Mouse (Mus musculus): ENCODE measurements around the gene Olfr1100. TPM values are rescaled to one million over a fixed set of nuclear protein-coding genes. Genes with fewer than 3 reads are reported as not detected.

Gene Olfr1100
- not detected in 2 replicates for polyA plus RNA-seq (2016; fragmentation: Nextera tagmentation; extraction: Ambion mirVana)

GRCm38 (mm10) chr2:86979854-86980253 is at the start of gene Olfr1100:
Olfr1100 (minus strand) TSS chr2:86979954.
- Histone ChIP-seq H3K4me3 (no peak within 1 kb of the TSS), H3K27ac (replicated peaks) (no peak within 1 kb of the TSS), H3K9me3 (no peaks in the 10 kb centered on the region), H3K4me1 (no peaks in the 10 kb centered on the region), H3K36me3 (no peaks in the 10 kb centered on the region), H3K9ac (replicated peaks) (no peak within 1 kb of the TSS), H3K4me2 (replicated peaks) (no peak within 1 kb of the TSS), H3K27me3 (no peaks in the 10 kb centered on the region)
- WGBS: 81% methylated on average over 3 of the region's 3 CpGs
- ATAC-seq (ENCODE audit: low FRiP score, low read depth): no peak

GRCm38 (mm10) chr2:87026980-87027379 is 47.2 kb upstream of the Olfr1100 start, which contains the start of gene Olfr1104:
Olfr1104 (minus strand) TSS chr2:87027080.
- Histone ChIP-seq H3K36me3 (no peaks in the 10 kb centered on the region), H3K4me1 (no peaks in the 10 kb centered on the region), H3K9ac (replicated peaks) (no peak within 1 kb of the TSS), H3K27me3 (no peaks in the 10 kb centered on the region), H3K9me3 (no peaks in the 10 kb centered on the region), H3K27ac (replicated peaks) (no peak within 1 kb of the TSS), H3K4me3 (no peak within 1 kb of the TSS), H3K4me2 (replicated peaks) (no peak within 1 kb of the TSS)
- ATAC-seq (ENCODE audit: low FRiP score, low read depth): no peak
- 85% methylated on average over 1 of the region's 1 CpGs for WGBS

GRCm38 (mm10) chr2:86998098-86998497 is 18.3 kb upstream of the Olfr1100 start, which contains the start of gene Olfr1102:
Olfr1102 (plus strand) TSS chr2:86998398.
- Histone ChIP-seq H3K27me3 (no peaks in the 10 kb centered on the region), H3K9ac (replicated peaks) (no peak within 1 kb of the TSS), H3K4me3 (no peak within 1 kb of the TSS), H3K36me3 (no peaks in the 10 kb centered on the region), H3K4me1 (no peaks in the 10 kb centered on the region), H3K27ac (replicated peaks) (no peak within 1 kb of the TSS), H3K9me3 (no peaks in the 10 kb centered on the region), H3K4me2 (replicated peaks) (no peak within 1 kb of the TSS)
- ATAC-seq (ENCODE audit: low FRiP score, low read depth): no peak

GRCm38 (mm10) chr2:86991121-86991520 is 11.4 kb upstream of the Olfr1100 start, which contains the start of gene Olfr1101:
Olfr1101 (minus strand) TSS chr2:86991221.
- Histone ChIP-seq H3K27ac (replicated peaks) (no peak within 1 kb of the TSS), H3K4me1 (no peaks in the 10 kb centered on the region), H3K4me2 (replicated peaks) (no peak within 1 kb of the TSS), H3K27me3 (no peaks in the 10 kb centered on the region), H3K4me3 (no peak within 1 kb of the TSS), H3K9me3 (no peaks in the 10 kb centered on the region), H3K9ac (replicated peaks) (no peak within 1 kb of the TSS), H3K36me3 (no peaks in the 10 kb centered on the region)
- no peak for ATAC-seq (ENCODE audit: low FRiP score, low read depth)
- WGBS: 82% methylated on average over 3 of the region's 3 CpGs

GRCm38 (mm10) chr2:86960593-86960992 is 19.2 kb downstream of the Olfr1100 start, which contains the start of gene Olfr1099:
Olfr1099 (minus strand) TSS chr2:86960693.
- no peak within 1 kb of the TSS for H3K9ac ChIP-seq (replicated peaks)
- WGBS: 89% methylated on average over 1 of the region's 1 CpGs
- no peak for ATAC-seq (ENCODE audit: low FRiP score, low read depth)

GRCm38 (mm10) chr2:86926557-86926956 is 53.2 kb downstream of the Olfr1100 start:
- H3K27me3 ChIP-seq: no peaks in the 10 kb centered on the region
- H3K9me3 ChIP-seq: no peaks in the 10 kb centered on the region
- ATAC-seq (ENCODE audit: low FRiP score, low read depth): no peak
- H3K27ac ChIP-seq (replicated peaks): no peak overlapping the region
- H3K4me3 ChIP-seq: no peak overlapping the region
- H3K36me3 ChIP-seq: no peaks in the 10 kb centered on the region
- H3K4me2 ChIP-seq (replicated peaks): no peak overlapping the region
- no peak overlapping the region for H3K9ac ChIP-seq (replicated peaks)
- no peaks in the 10 kb centered on the region for H3K4me1 ChIP-seq

More at GRCm38 (mm10) chr2:86960593-86960992, 19.2 kb downstream of the Olfr1100 start, which contains the start of gene Olfr1099:
- H3K4me3 ChIP-seq: no peak within 1 kb of the TSS
- no peaks in the 10 kb centered on the region for H3K36me3 ChIP-seq
- H3K4me2 ChIP-seq (replicated peaks): no peak within 1 kb of the TSS
- H3K27ac ChIP-seq (replicated peaks): no peak within 1 kb of the TSS
- no peaks in the 10 kb centered on the region for H3K27me3 ChIP-seq
- no peaks in the 10 kb centered on the region for H3K4me1 ChIP-seq
- no peaks in the 10 kb centered on the region for H3K9me3 ChIP-seq

Other genes with a start within 250 kb of the Olfr1100 start
- not detected in 2 replicates for gene Olfr1089, start 246.3 kb downstream of the Olfr1100 start, polyA plus RNA-seq (2016; fragmentation: Nextera tagmentation; extraction: Ambion mirVana)
- gene Olfr1090, start 221.0 kb downstream of the Olfr1100 start, polyA plus RNA-seq (2016; fragmentation: Nextera tagmentation; extraction: Ambion mirVana): not detected in 2 replicates
- not detected in 2 replicates for gene Olfr1093, start 197.5 kb downstream of the Olfr1100 start, polyA plus RNA-seq (2016; fragmentation: Nextera tagmentation; extraction: Ambion mirVana)
- not detected in 2 replicates for gene Olfr141, start 169.9 kb downstream of the Olfr1100 start, polyA plus RNA-seq (2016; fragmentation: Nextera tagmentation; extraction: Ambion mirVana)
- gene Olfr1094, start 155.3 kb downstream of the Olfr1100 start, polyA plus RNA-seq (2016; fragmentation: Nextera tagmentation; extraction: Ambion mirVana): not detected in 2 replicates
- gene Olfr1095, start 128.3 kb downstream of the Olfr1100 start, polyA plus RNA-seq (2016; fragmentation: Nextera tagmentation; extraction: Ambion mirVana): not detected in 2 replicates
- not detected in 2 replicates for gene Gm13723, start 105.2 kb downstream of the Olfr1100 start, polyA plus RNA-seq (2016; fragmentation: Nextera tagmentation; extraction: Ambion mirVana)
- gene Olfr1097, start 87.7 kb downstream of the Olfr1100 start, polyA plus RNA-seq (2016; fragmentation: Nextera tagmentation; extraction: Ambion mirVana): not detected in 2 replicates
- gene Olfr1098, start 55.4 kb downstream of the Olfr1100 start, polyA plus RNA-seq (2016; fragmentation: Nextera tagmentation; extraction: Ambion mirVana): not detected in 2 replicates
- gene Olfr1099, start 19.3 kb downstream of the Olfr1100 start, polyA plus RNA-seq (2016; fragmentation: Nextera tagmentation; extraction: Ambion mirVana): not detected in 2 replicates
- gene Olfr1101, start 11.3 kb upstream of the Olfr1100 start, polyA plus RNA-seq (2016; fragmentation: Nextera tagmentation; extraction: Ambion mirVana): not detected in 2 replicates
- gene Olfr1102, start 18.4 kb upstream of the Olfr1100 start, polyA plus RNA-seq (2016; fragmentation: Nextera tagmentation; extraction: Ambion mirVana): not detected in 2 replicates
- gene Olfr1104, start 47.1 kb upstream of the Olfr1100 start, polyA plus RNA-seq (2016; fragmentation: Nextera tagmentation; extraction: Ambion mirVana): not detected in 2 replicates
- not detected in 2 replicates for gene Olfr1105, start 56.6 kb upstream of the Olfr1100 start, polyA plus RNA-seq (2016; fragmentation: Nextera tagmentation; extraction: Ambion mirVana)
- not detected in 2 replicates for gene Olfr1106, start 72.3 kb upstream of the Olfr1100 start, polyA plus RNA-seq (2016; fragmentation: Nextera tagmentation; extraction: Ambion mirVana)
- not detected in 2 replicates for gene Olfr1107, start 95.9 kb upstream of the Olfr1100 start, polyA plus RNA-seq (2016; fragmentation: Nextera tagmentation; extraction: Ambion mirVana)
- gene Olfr1109, start 116.1 kb upstream of the Olfr1100 start, polyA plus RNA-seq (2016; fragmentation: Nextera tagmentation; extraction: Ambion mirVana): not detected in 2 replicates
- not detected in 2 replicates for gene Olfr259, start 134.6 kb upstream of the Olfr1100 start, polyA plus RNA-seq (2016; fragmentation: Nextera tagmentation; extraction: Ambion mirVana)
- not detected in 2 replicates for gene Olfr1110, start 160.3 kb upstream of the Olfr1100 start, polyA plus RNA-seq (2016; fragmentation: Nextera tagmentation; extraction: Ambion mirVana)
- not detected in 2 replicates for gene Olfr1111, start 172.7 kb upstream of the Olfr1100 start, polyA plus RNA-seq (2016; fragmentation: Nextera tagmentation; extraction: Ambion mirVana)
- not detected in 2 replicates for gene Olfr1112, start 207.8 kb upstream of the Olfr1100 start, polyA plus RNA-seq (2016; fragmentation: Nextera tagmentation; extraction: Ambion mirVana)
- not detected in 2 replicates for gene Olfr1113, start 229.0 kb upstream of the Olfr1100 start, polyA plus RNA-seq (2016; fragmentation: Nextera tagmentation; extraction: Ambion mirVana)